Mouse (Mus musculus) urinary bladder, adult 2 months (tissue): Measurements from ENCODE around the gene Sult6b1. TPM values are rescaled to one million over a fixed set of nuclear protein-coding genes. Genes with fewer than 3 reads are reported as not detected.

Source experiments
- DNase-seq: peaks from one replicate; pipeline ENCODE4 v3.0.0; 2022; ENCODE audit warnings: low spot score
- polyA plus RNA-seq: library from polyadenylated mRNA; depleted of rRNA; stranded (reverse); fragments of >200 nt; gene quantifications from 2 replicates; pipeline ENCODE4 v1.2.3, GENCODE M21; 2012; rRNA removed

Sult6b1 gene
- polyA plus RNA-seq, 1 experiment, result not detected

GRCm38 (mm10) chr17:78885286-78886065, 21.3 kb downstream of the Sult6b1 start:
- DNase-seq, result no peak

GRCm38 (mm10) chr17:78883291-78883690, 23.5 kb downstream of the Sult6b1 start:
- no peak for DNase-seq

GRCm38 (mm10) chr17:78882401-78883112, 24.2 kb downstream of the Sult6b1 start, which contains the start of gene Eif2ak2:
Gene Eif2ak2, minus strand, starts transcription at chr17:78882573.
- peak; percentile 73 for DNase-seq

GRCm38 (mm10) chr17:78881878-78882304, 24.9 kb downstream of the Sult6b1 start:
- DNase-seq, result no peak

GRCm38 (mm10) chr17:78873886-78874285, 32.9 kb downstream of the Sult6b1 start:
- no peak for DNase-seq

GRCm38 (mm10) chr17:78856243-78856642, 50.5 kb downstream of the Sult6b1 start:
- DNase-seq, result no peak

- DNase-seq, result no peak
Measured at GRCm38 (mm10) chr17:78842271-78842928, 64.4 kb downstream of the Sult6b1 start.

GRCm38 (mm10) chr17:78836056-78836455, 70.7 kb downstream of the Sult6b1 start:
- no peak for DNase-seq

- DNase-seq, result peak; percentile 95
Measured at GRCm38 (mm10) chr17:78834856-78835835, 71.6 kb downstream of the Sult6b1 start, which contains the start of the genes Heatr5b and Gpatch11. Gene Heatr5b, minus strand, starts transcription at chr17:78835364. Gene Gpatch11, plus strand, starts transcription at chr17:78835567.

Other genes starting within 250 kb of the Sult6b1 start
- gene Strn, start 169.8 kb downstream of the Sult6b1 start, polyA plus RNA-seq, result 9.3 and 9.8 TPM in 2 replicates
- gene Heatr5b, start 71.6 kb downstream of the Sult6b1 start, polyA plus RNA-seq, result 17.5 and 19.9 TPM in 2 replicates
- gene Gpatch11, start 71.4 kb downstream of the Sult6b1 start, polyA plus RNA-seq, result 25.2 and 27.0 TPM in 2 replicates
- gene Eif2ak2, start 24.4 kb downstream of the Sult6b1 start, polyA plus RNA-seq, result 7.9 and 13.0 TPM in 2 replicates
- 30.3 and 37.0 TPM in 2 replicates for gene Cebpzos, start 9.5 kb upstream of the Sult6b1 start, polyA plus RNA-seq
- 15.1 and 19.2 TPM in 2 replicates for gene Cebpz, start 30.1 kb upstream of the Sult6b1 start, polyA plus RNA-seq
- gene Ndufaf7, start 30.1 kb upstream of the Sult6b1 start, polyA plus RNA-seq, result 28.1 and 29.5 TPM in 2 replicates
- 26.9 and 31.2 TPM in 2 replicates for gene Prkd3, start 113.8 kb upstream of the Sult6b1 start, polyA plus RNA-seq
- gene Qpct, start 144.9 kb upstream of the Sult6b1 start, polyA plus RNA-seq, result 21.6 and 25.3 TPM in 2 replicates